Comparison of ENCODE assay signal across 24 mouse cellular contexts in genomic region chr1:181832720-181833119, GRCm38 (mm10). TPM values are rescaled to one million over a fixed set of nuclear protein-coding genes. Genes with fewer than 3 reads are reported as not detected.
DNase-seq lines count a peak whose midpoint lies in the region; ATAC-seq and TF ChIP-seq lines count a peak whose summit lies in the region.
"Had no signal": no experiment of that assay in that cellular context is flagged by ENCODE, and none has a peak within 500 bp of the region (broad histone marks: within the 10 kb centered on the region; RNA-seq: fewer than 3 reads in every experiment).

No protein-coding gene starts in this region.

- no peak for ATAC-seq in forebrain, embryonic 11.5 days (replicated peaks; ENCODE audit: low FRiP score)
- no peak for ATAC-seq in forebrain, postnatal 0 days
- ATAC-seq in midbrain, postnatal 0 days (ENCODE audit: low FRiP score) = no peak
- ATAC-seq in midbrain, embryonic 14.5 days (ENCODE audit: low FRiP score, low TSS enrichment) = no peak
- ATAC-seq in heart, embryonic 11.5 days (replicated peaks; ENCODE audit: insufficient number of reproducible peaks, low FRiP score, low TSS enrichment) = no peak
- ATAC-seq: CD4-positive, CD25-positive, alpha-beta regulatory T cell, adult 4 months; hindbrain, embryonic 16.5 days; Patski had no signal

- TF ChIP-seq CTCF in forebrain, postnatal 0 days (IDR thresholded peaks at IDR 0.05; ENCODE audit: low read depth) = no peak
- no peak for TF ChIP-seq CTCF in midbrain, postnatal 0 days (IDR thresholded peaks at IDR 0.05)
- TF ChIP-seq CTCF in cortical plate, adult 2 months (IDR thresholded peaks at IDR 0.05; ENCODE audit: extremely low read depth, insufficient read depth, low read length) = 0 out of 2 replicates have a peak, but pooled peaks have one; percentile 7

- H3K9me3 ChIP-seq in forebrain, embryonic 11.5 days (ENCODE audit: control insufficient read depth, low read length) = no peaks in the 10 kb centered on the region
- H3K9me3 ChIP-seq in forebrain, postnatal 0 days (ENCODE audit: low read length) = no peaks in the 10 kb centered on the region
- H3K9me3 ChIP-seq in midbrain, postnatal 0 days (ENCODE audit: low read length) = no peaks in the 10 kb centered on the region
- no peaks in the 10 kb centered on the region for H3K9me3 ChIP-seq in midbrain, embryonic 14.5 days (ENCODE audit: control insufficient read depth, low read length)
- no peaks in the 10 kb centered on the region for H3K9me3 ChIP-seq in heart, embryonic 11.5 days (replicated peaks; ENCODE audit: control insufficient read depth, low read length)
- H3K9me3 ChIP-seq: embryonic facial prominence, embryonic 10.5 days; forebrain, embryonic 12.5 days; heart, embryonic 15.5 days; limb, embryonic 13.5 days; neural tube, embryonic 13.5 days had no signal

- no peak overlapping the region for H3K4me3 ChIP-seq in forebrain, embryonic 11.5 days (ENCODE audit: low read depth, low read length)
- no peak overlapping the region for H3K4me3 ChIP-seq in forebrain, postnatal 0 days (ENCODE audit: low read depth, low read length)
- no peak overlapping the region for H3K4me3 ChIP-seq in midbrain, postnatal 0 days (ENCODE audit: low read depth, low read length)
- no peak overlapping the region for H3K4me3 ChIP-seq in midbrain, embryonic 14.5 days (replicated peaks; ENCODE audit: low read depth, low read length)
- H3K4me3 ChIP-seq in cortical plate, adult 2 months (ENCODE audit: insufficient read depth, low read length) = no peak overlapping the region
- H3K4me3 ChIP-seq in heart, embryonic 11.5 days (ENCODE audit: low read depth, low read length) = no peak overlapping the region
- H3K4me3 ChIP-seq: embryonic facial prominence, embryonic 10.5 days; forebrain, embryonic 12.5 days; heart, embryonic 15.5 days; limb, embryonic 13.5 days; neural tube, embryonic 13.5 days had no signal

- H3K27ac ChIP-seq in forebrain, embryonic 11.5 days (ENCODE audit: low read depth, low read length) = no peak overlapping the region
- H3K27ac ChIP-seq in forebrain, postnatal 0 days (ENCODE audit: low read depth, low read length) = no peak overlapping the region
- H3K27ac ChIP-seq in midbrain, postnatal 0 days (ENCODE audit: low read depth, low read length) = no peak overlapping the region
- no peak overlapping the region for H3K27ac ChIP-seq in midbrain, embryonic 14.5 days (replicated peaks; ENCODE audit: low read depth, low read length)
- no peak overlapping the region for H3K27ac ChIP-seq in cortical plate, adult 2 months (ENCODE audit: insufficient read depth, low read length)
- no peak overlapping the region for H3K27ac ChIP-seq in heart, embryonic 11.5 days (ENCODE audit: low read depth, low read length)
- H3K27ac ChIP-seq: embryonic facial prominence, embryonic 10.5 days; forebrain, embryonic 12.5 days; heart, embryonic 15.5 days; limb, embryonic 13.5 days; liver, embryonic 14.5 days; neural tube, embryonic 13.5 days had no signal

- no peak overlapping the region for H3K4me2 ChIP-seq in forebrain, embryonic 11.5 days (ENCODE audit: low read depth, low read length, severe bottlenecking)
- no peak overlapping the region for H3K4me2 ChIP-seq in forebrain, postnatal 0 days (ENCODE audit: low read depth)
- no peak overlapping the region for H3K4me2 ChIP-seq in midbrain, postnatal 0 days (ENCODE audit: low read depth, low read length, poor library complexity, severe bottlenecking)
- H3K4me2 ChIP-seq in midbrain, embryonic 14.5 days (ENCODE audit: low read length) = no peak overlapping the region
- H3K4me2 ChIP-seq in heart, embryonic 11.5 days = no peak overlapping the region
- H3K4me2 ChIP-seq: forebrain, embryonic 12.5 days; heart, embryonic 15.5 days; limb, embryonic 13.5 days; midbrain, embryonic 11.5 days; neural tube, embryonic 13.5 days had no signal

- peaks cover 25% of the 10 kb centered on the region for H3K36me3 ChIP-seq in forebrain, embryonic 11.5 days (ENCODE audit: control insufficient read depth, insufficient read depth, low read length)
- H3K36me3 ChIP-seq in forebrain, postnatal 0 days (ENCODE audit: insufficient read depth) = peaks cover 60% of the 10 kb centered on the region
- H3K36me3 ChIP-seq in midbrain, postnatal 0 days (ENCODE audit: insufficient read depth, low read length) = peaks cover 43% of the 10 kb centered on the region
- peaks cover 75% of the 10 kb centered on the region for H3K36me3 ChIP-seq in midbrain, embryonic 14.5 days (ENCODE audit: control insufficient read depth, insufficient read depth, low read length)
- peaks cover 46% of the 10 kb centered on the region for H3K36me3 ChIP-seq in heart, embryonic 11.5 days (ENCODE audit: control insufficient read depth, insufficient read depth, low read length)

- TF ChIP-seq POLR2A in cortical plate, adult 2 months (IDR thresholded peaks at IDR 0.05; ENCODE audit: extremely low read depth, insufficient read depth, low read length) = no peak

- H3K27me3 ChIP-seq in forebrain, embryonic 11.5 days (ENCODE audit: control insufficient read depth, insufficient read depth, low read length) = no peaks in the 10 kb centered on the region
- no peaks in the 10 kb centered on the region for H3K27me3 ChIP-seq in forebrain, postnatal 0 days (ENCODE audit: insufficient read depth, low read length)
- H3K27me3 ChIP-seq in midbrain, postnatal 0 days (ENCODE audit: insufficient read depth, low read length) = no peaks in the 10 kb centered on the region
- no peaks in the 10 kb centered on the region for H3K27me3 ChIP-seq in midbrain, embryonic 14.5 days (ENCODE audit: control insufficient read depth, insufficient read depth, low read length)
- no peaks in the 10 kb centered on the region for H3K27me3 ChIP-seq in heart, embryonic 11.5 days (ENCODE audit: control insufficient read depth, insufficient read depth, low read length)
- H3K27me3 ChIP-seq: forebrain, embryonic 12.5 days; heart, embryonic 15.5 days; limb, embryonic 13.5 days; neural tube, embryonic 13.5 days; Patski had no signal

- H3K9ac ChIP-seq in forebrain, embryonic 11.5 days (ENCODE audit: low read length) = no peak overlapping the region
- H3K9ac ChIP-seq in forebrain, postnatal 0 days = no peak overlapping the region
- H3K9ac ChIP-seq in midbrain, postnatal 0 days (replicated peaks; ENCODE audit: low read length, poor library complexity, severe bottlenecking) = no peak overlapping the region
- no peak overlapping the region for H3K9ac ChIP-seq in midbrain, embryonic 14.5 days (replicated peaks; ENCODE audit: low read length)
- H3K9ac ChIP-seq in heart, embryonic 11.5 days (ENCODE audit: low read depth, low read length) = no peak overlapping the region
- H3K9ac ChIP-seq: forebrain, embryonic 12.5 days; heart, embryonic 15.5 days; limb, embryonic 13.5 days; liver, embryonic 14.5 days; neural tube, embryonic 13.5 days had no signal

- peak; percentile 17 for DNase-seq in forebrain, embryonic 11.5 days (ENCODE audit: low spot score)
- DNase-seq in forebrain, postnatal 0 days = no peak
- peak; percentile 54 for DNase-seq in midbrain, postnatal 0 days (ENCODE audit: low spot score)
- DNase-seq in midbrain, embryonic 14.5 days = no peak
- peak; percentile 60 for DNase-seq in cerebellum, adult 8-10 months
- DNase-seq: adrenal gland, adult 8-10 months; gastrocnemius, postnatal 14 days; heart, adult 18-20 months; heart, postnatal 4 days; kidney, adult 2 months; kidney, postnatal 25 days; thymus, postnatal 25 days had no signal

- 93% methylated on average over 5 of the region's 5 CpGs for WGBS in forebrain, embryonic 11.5 days
- whole genome bisulfite sequencing in forebrain, postnatal 0 days = 71% methylated on average over 5 of the region's 5 CpGs
- 91% methylated on average over 5 of the region's 5 CpGs for WGBS in midbrain, postnatal 0 days
- 95% methylated on average over 5 of the region's 5 CpGs for WGBS in midbrain, embryonic 14.5 days
- WGBS in heart, embryonic 11.5 days (ENCODE audit: insufficient replicate concordance) = 91% methylated on average over 5 of the region's 5 CpGs

- no peaks in the 10 kb centered on the region for H3K4me1 ChIP-seq in forebrain, embryonic 11.5 days (replicated peaks; ENCODE audit: control insufficient read depth, insufficient read depth, low read length)
- H3K4me1 ChIP-seq in forebrain, postnatal 0 days (ENCODE audit: insufficient read depth) = no peaks in the 10 kb centered on the region
- H3K4me1 ChIP-seq in midbrain, postnatal 0 days (ENCODE audit: insufficient read depth, low read length) = no peaks in the 10 kb centered on the region
- H3K4me1 ChIP-seq in midbrain, embryonic 14.5 days (ENCODE audit: control insufficient read depth, insufficient read depth, low read length) = no peaks in the 10 kb centered on the region
- H3K4me1 ChIP-seq in cortical plate, adult 2 months (ENCODE audit: control insufficient read depth, insufficient read depth, low read length) = peaks cover 7% of the 10 kb centered on the region
- H3K4me1 ChIP-seq in heart, embryonic 11.5 days (ENCODE audit: control insufficient read depth, insufficient read depth, low read length) = no peaks in the 10 kb centered on the region; the same call in 1 of the 2 replicates
- H3K4me1 ChIP-seq: embryonic facial prominence, embryonic 10.5 days; forebrain, embryonic 12.5 days; heart, embryonic 15.5 days; limb, embryonic 13.5 days had no signal

RNA-seq across cellular contexts. Expression of gene Lbr, which starts 10.1 kb away (rescaled TPM):
- 199 and 211 TPM in 2 replicates for polyA plus RNA-seq in forebrain, embryonic 11.5 days (2014; fragmentation: Nextera tagmentation; extraction: Ambion mirVana)
- total RNA-seq in forebrain, postnatal 0 days (2014; rRNA removed) = 21.9 and 23.7 TPM in 2 replicates
- polyA plus RNA-seq in forebrain, postnatal 0 days (2015; fragmentation: Nextera tagmentation; extraction: Ambion mirVana) = 17.7 and 19.8 TPM in 2 replicates
- 22.1 and 22.3 TPM in 2 replicates for total RNA-seq in midbrain, postnatal 0 days (2014; rRNA removed)
- 20.2 and 20.3 TPM in 2 replicates for polyA plus RNA-seq in midbrain, postnatal 0 days (2015; fragmentation: Nextera tagmentation; extraction: Ambion mirVana)
- 28.1 and 43.3 TPM in 2 replicates for polyA plus RNA-seq in midbrain, embryonic 14.5 days (2014; fragmentation: Nextera tagmentation; extraction: Ambion mirVana)
- polyA plus RNA-seq in cortical plate, adult 2 months (2012; rRNA removed) = 12.6 and 12.7 TPM in 2 replicates
- 105 and 112 TPM in 2 replicates for polyA plus RNA-seq in heart, embryonic 11.5 days (2014; fragmentation: Nextera tagmentation; extraction: Ambion mirVana)

Comparison
In these comparisons a context has a peak if more than half of its experiments do, and no peak if none do; other contexts are left out.
1. DNase-seq: peak in forebrain, embryonic 11.5 days (single experiment), midbrain, postnatal 0 days (single experiment) and cerebellum, adult 8-10 months (single experiment); none in forebrain, postnatal 0 days (single experiment) and midbrain, embryonic 14.5 days (single experiment).